Mouse (Mus musculus): ENCODE data around the gene Tmem106a. TPM values are rescaled to one million over a fixed set of nuclear protein-coding genes. Genes with fewer than 3 reads are reported as not detected.

The Tmem106a gene
- polyA plus RNA-seq, 2 experiments = 3.8 to 9.3 TPM

Other genes starting within 250 kb of the Tmem106a start
- not detected in 2 replicates for gene G6pc, start 214.7 kb upstream of the Tmem106a start, polyA plus RNA-seq (2012; rRNA removed)
- gene G6pc, start 214.7 kb upstream of the Tmem106a start, polyA plus RNA-seq (2014; fragmentation: Nextera tagmentation; extraction: Ambion mirVana) = not detected in 2 replicates
- 39.3 and 41.1 TPM in 2 replicates for gene Aarsd1, start 164.6 kb upstream of the Tmem106a start, polyA plus RNA-seq (2012; rRNA removed)
- gene Aarsd1, start 164.6 kb upstream of the Tmem106a start, polyA plus RNA-seq (2014; fragmentation: Nextera tagmentation; extraction: Ambion mirVana) = 62.8 and 63.2 TPM in 2 replicates
- gene Gm27029, start 157.4 kb upstream of the Tmem106a start, polyA plus RNA-seq (2012; rRNA removed) = 1.3 and 4.2 TPM in 2 replicates
- gene Gm27029, start 157.4 kb upstream of the Tmem106a start, polyA plus RNA-seq (2014; fragmentation: Nextera tagmentation; extraction: Ambion mirVana) = 11.8 and 12.1 TPM in 2 replicates
- gene Rundc1, start 157.2 kb upstream of the Tmem106a start, polyA plus RNA-seq (2012; rRNA removed) = 19.3 and 20.6 TPM in 2 replicates
- gene Rundc1, start 157.2 kb upstream of the Tmem106a start, polyA plus RNA-seq (2014; fragmentation: Nextera tagmentation; extraction: Ambion mirVana) = 17.6 and 17.8 TPM in 2 replicates
- gene Ptges3l, start 156.9 kb upstream of the Tmem106a start, polyA plus RNA-seq (2012; rRNA removed) = 23.7 and 27.5 TPM in 2 replicates
- gene Ptges3l, start 156.9 kb upstream of the Tmem106a start, polyA plus RNA-seq (2014; fragmentation: Nextera tagmentation; extraction: Ambion mirVana) = 13.9 and 20.5 TPM in 2 replicates
- 1,216 and 1,303 TPM in 2 replicates for gene Rpl27, start 139.9 kb upstream of the Tmem106a start, polyA plus RNA-seq (2012; rRNA removed)
- gene Rpl27, start 139.9 kb upstream of the Tmem106a start, polyA plus RNA-seq (2014; fragmentation: Nextera tagmentation; extraction: Ambion mirVana) = 384 and 422 TPM in 2 replicates
- gene Ifi35, start 133.8 kb upstream of the Tmem106a start, polyA plus RNA-seq (2012; rRNA removed) = 13.1 and 15.2 TPM in 2 replicates
- 16.1 and 16.7 TPM in 2 replicates for gene Ifi35, start 133.8 kb upstream of the Tmem106a start, polyA plus RNA-seq (2014; fragmentation: Nextera tagmentation; extraction: Ambion mirVana)
- gene Rnd2, start 117.2 kb upstream of the Tmem106a start, polyA plus RNA-seq (2012; rRNA removed) = 20.7 and 21.8 TPM in 2 replicates
- gene Rnd2, start 117.2 kb upstream of the Tmem106a start, polyA plus RNA-seq (2014; fragmentation: Nextera tagmentation; extraction: Ambion mirVana) = 8.4 and 10.4 TPM in 2 replicates
- 88.0 and 96.1 TPM in 2 replicates for gene Vat1, start 116.0 kb upstream of the Tmem106a start, polyA plus RNA-seq (2012; rRNA removed)
- 56.1 and 63.3 TPM in 2 replicates for gene Vat1, start 116.0 kb upstream of the Tmem106a start, polyA plus RNA-seq (2014; fragmentation: Nextera tagmentation; extraction: Ambion mirVana)
- 8.7 and 9.9 TPM in 2 replicates for gene Brca1, start 30.3 kb upstream of the Tmem106a start, polyA plus RNA-seq (2012; rRNA removed)
- 10.7 and 11.6 TPM in 2 replicates for gene Brca1, start 30.3 kb upstream of the Tmem106a start, polyA plus RNA-seq (2014; fragmentation: Nextera tagmentation; extraction: Ambion mirVana)
- 82.7 and 93.1 TPM in 2 replicates for gene Nbr1, start 30.1 kb upstream of the Tmem106a start, polyA plus RNA-seq (2012; rRNA removed)
- 62.8 and 71.3 TPM in 2 replicates for gene Nbr1, start 30.1 kb upstream of the Tmem106a start, polyA plus RNA-seq (2014; fragmentation: Nextera tagmentation; extraction: Ambion mirVana)
- not detected in 2 replicates for gene Gm11634, start 17.0 kb downstream of the Tmem106a start, polyA plus RNA-seq (2012; rRNA removed)
- gene Gm11634, start 17.0 kb downstream of the Tmem106a start, polyA plus RNA-seq (2014; fragmentation: Nextera tagmentation; extraction: Ambion mirVana) = not detected in 2 replicates
- gene Rdm1, start 45.0 kb downstream of the Tmem106a start, polyA plus RNA-seq (2012; rRNA removed) = 35.5 and 36.0 TPM in 2 replicates
- gene Rdm1, start 45.0 kb downstream of the Tmem106a start, polyA plus RNA-seq (2014; fragmentation: Nextera tagmentation; extraction: Ambion mirVana) = 39.2 and 39.4 TPM in 2 replicates
- 3.0 and 4.2 TPM in 2 replicates for gene Arl4d, start 83.3 kb downstream of the Tmem106a start, polyA plus RNA-seq (2012; rRNA removed)
- 2.5 and 3.6 TPM in 2 replicates for gene Arl4d, start 83.3 kb downstream of the Tmem106a start, polyA plus RNA-seq (2014; fragmentation: Nextera tagmentation; extraction: Ambion mirVana)
- gene Dhx8, start 150.7 kb downstream of the Tmem106a start, polyA plus RNA-seq (2012; rRNA removed) = 25.0 and 27.0 TPM in 2 replicates
- 29.2 and 33.7 TPM in 2 replicates for gene Dhx8, start 150.7 kb downstream of the Tmem106a start, polyA plus RNA-seq (2014; fragmentation: Nextera tagmentation; extraction: Ambion mirVana)
- 24.2 and 31.6 TPM in 2 replicates for gene Etv4, start 203.1 kb downstream of the Tmem106a start, polyA plus RNA-seq (2012; rRNA removed)
- 9.4 and 11.7 TPM in 2 replicates for gene Etv4, start 203.1 kb downstream of the Tmem106a start, polyA plus RNA-seq (2014; fragmentation: Nextera tagmentation; extraction: Ambion mirVana)